Mouse (Mus musculus) Muller cell, postnatal 12 days (primary cell): ENCODE results near the gene Ccr1.
"Not testable (repeated sequence)": the region's sequence is repeated elsewhere in the genome, so short reads cannot be mapped to it uniquely, and the experiment has no call there.

Experiments
- DNase-seq: peaks from one replicate; pipeline ENCODE4 v3.0.0-alpha.2; 2015; ENCODE audit errors: inconsistent ontology term

Gene Ccr1

DNA sequence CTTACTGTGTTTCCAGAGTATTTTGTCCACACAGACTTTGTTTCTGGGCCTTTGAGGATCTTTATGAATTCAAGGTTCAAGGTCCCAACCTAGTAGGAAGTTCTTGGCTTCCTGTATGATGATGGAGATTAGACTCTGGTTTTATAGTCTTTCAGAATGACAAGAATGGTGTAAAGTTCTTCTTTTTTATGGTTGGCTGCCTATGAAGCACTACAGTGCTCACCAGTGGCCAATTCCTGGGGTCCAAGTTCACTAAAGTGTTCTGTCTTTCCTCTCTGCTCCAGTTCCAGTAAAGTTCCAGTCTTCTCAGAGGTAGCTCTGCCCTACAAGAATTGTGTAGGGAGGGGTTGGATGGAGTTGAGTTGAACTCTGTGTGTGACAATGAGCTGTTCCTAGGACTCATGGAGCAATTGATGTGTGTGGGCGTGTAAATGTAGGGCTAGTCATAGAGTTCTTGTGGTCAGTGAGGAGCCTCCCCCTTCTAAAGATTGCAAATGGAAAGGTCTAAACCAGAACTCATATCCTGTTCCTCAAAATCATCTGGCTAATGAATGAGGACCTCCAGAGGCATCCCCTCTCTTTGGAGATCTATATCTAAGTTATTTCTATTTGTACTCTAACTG lies at the start of gene Ccr1:
Gene Ccr1, minus strand, starts transcription at position 403 of the 623 bp plus-strand sequence.
- peak; percentile 29 for DNase-seq

DNA sequence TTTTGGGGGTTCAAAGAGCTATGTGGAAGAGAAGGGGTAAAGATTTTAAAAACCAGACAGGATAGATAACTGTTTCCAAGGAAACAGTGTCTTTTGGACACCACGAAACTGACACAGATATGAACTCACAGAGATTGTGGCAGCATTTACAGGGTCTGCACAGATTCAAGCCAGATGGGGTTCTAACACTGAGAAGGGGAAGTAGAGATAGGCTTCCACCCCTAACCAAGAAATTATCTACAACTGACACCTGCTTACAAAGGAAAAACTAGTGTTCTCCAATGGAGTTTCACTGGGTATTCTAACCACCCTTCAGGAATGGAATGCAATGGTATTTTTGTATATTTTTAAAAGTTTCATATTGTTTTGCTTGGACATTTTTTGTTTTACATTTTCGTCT lies 47.6 kb upstream of the Ccr1 start:
- DNase-seq: no peak

DNA sequence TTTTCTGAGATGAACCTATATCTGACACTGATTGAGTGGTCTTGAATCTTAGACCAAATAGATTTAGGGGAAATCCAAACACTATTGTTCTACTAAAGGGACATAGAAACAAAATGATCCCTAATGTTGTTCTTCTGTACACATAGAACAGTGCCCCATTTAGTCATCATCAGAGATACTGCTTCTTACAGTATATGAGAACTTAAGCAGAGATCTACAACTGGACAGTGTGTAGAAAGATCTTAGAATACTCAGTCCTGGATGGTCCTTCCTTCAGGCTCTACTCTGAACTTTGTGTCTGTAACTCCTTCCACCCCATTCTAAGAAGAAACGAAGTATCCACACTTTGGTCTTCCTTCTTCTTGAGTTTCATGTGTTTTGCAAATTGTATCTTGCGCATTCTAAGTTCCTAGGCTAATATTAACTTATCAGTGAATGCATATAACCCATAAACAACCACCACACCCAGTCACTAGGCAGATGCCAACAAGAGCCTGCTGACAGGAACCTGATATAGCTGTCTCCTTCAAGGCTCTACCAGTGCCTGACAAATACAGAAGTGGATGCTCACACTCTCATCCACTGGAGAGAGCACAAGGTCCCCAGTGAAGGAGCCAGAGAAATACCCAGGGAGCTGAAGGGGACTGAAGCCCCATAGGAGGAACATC lies 46.6 kb upstream of the Ccr1 start:
- DNase-seq: no peak

DNA sequence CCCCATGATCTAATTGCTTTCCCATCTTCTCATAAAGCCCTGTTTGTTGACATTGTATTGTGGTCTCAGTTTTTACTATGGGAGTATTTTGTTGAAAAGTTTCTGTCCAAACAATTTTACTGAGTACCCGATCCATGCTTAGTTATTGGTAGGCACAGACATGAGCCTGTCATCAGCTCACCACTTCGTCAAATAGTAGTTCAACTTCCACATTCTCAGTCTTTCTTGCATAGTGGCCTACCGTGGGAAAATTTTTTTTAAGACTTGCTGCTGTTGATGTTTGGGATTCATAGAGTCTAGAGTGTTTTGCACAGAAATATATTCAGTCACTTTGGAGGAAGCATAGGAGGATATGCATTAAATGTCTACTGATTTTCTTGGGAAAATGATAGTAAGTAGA lies 44.8 kb upstream of the Ccr1 start:
- no peak for DNase-seq

DNA sequence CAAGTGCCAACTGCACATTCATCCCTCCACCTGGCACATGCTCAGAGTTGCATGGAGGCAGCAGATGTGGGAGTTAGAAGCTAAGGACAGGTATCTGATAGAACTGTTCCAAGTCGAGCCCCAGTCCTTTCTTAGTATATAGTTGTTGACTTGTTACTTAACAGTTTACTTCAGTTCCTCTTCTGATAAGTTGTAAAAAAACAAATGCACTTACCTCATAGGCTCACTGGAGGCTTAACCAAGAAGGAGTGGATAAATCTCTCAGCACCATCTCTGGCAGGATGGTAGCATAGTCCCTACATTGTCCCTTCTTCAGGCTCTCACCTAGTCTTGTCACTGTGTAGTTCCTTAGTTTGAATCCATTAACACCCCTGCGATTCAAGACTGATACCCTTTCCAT lies 44.2 kb upstream of the Ccr1 start:
- DNase-seq: no peak

DNA sequence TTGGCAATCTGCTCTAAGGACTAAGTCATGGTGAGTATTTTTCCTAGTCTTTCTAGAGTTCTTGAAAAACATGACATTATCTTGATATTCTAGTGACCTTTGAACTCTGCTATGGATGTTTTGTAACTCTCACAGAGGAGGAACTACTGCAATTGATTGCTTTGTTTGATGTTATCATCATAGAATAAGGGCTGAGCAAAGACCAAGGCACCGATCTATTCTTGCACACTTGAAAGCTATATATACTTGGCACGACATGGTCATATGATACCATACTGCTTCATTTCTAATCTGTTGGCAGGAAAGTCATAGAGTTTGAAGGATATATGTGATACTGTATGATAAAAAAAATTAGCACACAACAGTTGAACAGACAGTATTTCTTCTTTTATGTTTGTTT lies 31.3 kb upstream of the Ccr1 start:
- no peak for DNase-seq

DNA sequence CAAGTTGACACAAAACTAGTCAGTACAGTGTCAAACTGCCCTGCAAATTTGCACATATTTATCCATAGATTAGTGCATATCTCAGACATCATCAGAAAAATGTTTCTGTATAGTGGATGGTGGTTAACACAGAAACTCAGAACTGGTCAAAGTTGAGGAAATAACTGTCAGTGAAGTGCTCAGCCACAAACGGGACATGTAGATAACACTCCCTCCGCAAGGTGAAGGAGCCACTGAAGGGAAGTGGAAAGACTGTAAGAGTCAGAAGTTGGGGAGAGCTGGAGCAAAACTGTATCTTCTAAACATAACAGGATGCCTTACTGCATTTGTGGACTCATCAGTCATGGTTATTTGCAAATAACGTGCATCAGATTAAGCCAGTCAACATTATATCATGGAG lies 29.2 kb upstream of the Ccr1 start:
- DNase-seq: no peak

DNA sequence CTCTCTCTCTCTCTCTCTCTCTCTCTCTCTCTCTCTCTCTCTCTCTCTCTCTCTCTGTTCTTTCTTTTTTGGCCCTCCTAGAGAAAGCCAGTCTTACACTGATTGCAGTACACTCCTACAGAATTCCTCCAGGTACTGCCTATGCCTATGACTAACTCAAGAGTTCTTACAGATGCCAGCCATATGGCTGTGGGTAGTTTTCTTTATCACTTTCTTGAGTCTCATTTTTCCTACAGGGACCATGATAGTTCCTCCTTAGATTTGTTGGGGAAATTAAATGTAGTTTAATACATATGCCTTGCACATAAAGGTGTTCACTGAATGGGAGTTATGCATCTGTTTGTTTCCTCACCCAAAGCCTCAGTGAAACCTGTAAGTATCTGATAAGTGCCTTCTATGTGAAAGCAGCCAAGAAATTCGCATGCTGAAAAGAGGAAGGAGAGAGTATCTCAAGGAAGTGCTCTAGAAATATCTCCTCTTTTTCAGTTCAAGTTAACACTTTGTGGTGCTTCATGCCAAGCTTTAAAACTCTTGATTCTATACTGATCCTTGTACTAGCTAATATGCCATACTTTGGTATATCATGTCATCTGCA lies 22.9 kb upstream of the Ccr1 start:
- no peak for DNase-seq

DNA sequence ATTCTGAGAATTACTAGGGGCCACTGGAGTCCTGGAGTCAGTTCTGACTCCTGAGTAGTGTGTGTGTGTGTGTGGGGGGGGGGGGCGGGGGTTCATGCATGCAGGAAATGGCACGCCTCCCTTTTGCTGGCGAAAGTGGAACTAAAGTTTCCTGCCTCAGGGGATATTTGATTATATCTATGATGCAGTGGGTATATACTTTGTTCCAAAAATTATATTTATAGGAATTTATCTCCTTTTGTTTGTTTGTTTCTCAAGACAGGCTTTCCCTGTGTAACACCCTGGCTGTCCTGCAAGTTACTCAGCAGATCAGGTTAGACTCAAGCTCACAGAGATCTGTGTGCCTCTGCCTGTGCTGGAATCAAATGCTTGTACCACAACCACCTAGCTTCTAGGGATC lies 21.2 kb upstream of the Ccr1 start:
- no peak for DNase-seq

DNA sequence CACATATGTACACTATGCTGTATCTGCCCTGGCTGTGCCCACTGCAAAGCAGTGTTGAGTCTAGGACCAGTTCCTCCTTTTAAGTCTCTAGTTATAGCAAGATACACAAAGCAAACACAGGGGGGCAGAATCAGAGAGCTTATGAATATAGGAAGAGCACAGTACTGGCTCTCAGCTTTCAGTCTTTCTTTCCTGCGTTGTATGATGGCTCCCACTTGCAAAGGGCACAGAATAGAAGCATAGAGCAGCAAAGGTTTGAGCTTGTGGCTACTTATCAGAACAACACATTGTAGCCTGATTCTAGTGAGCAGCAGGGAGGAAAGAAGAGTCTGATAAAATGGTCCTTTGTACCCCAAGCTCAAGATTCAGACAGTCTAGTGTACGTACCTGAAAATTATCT lies 17.7 kb upstream of the Ccr1 start:
- DNase-seq: no peak

DNA sequence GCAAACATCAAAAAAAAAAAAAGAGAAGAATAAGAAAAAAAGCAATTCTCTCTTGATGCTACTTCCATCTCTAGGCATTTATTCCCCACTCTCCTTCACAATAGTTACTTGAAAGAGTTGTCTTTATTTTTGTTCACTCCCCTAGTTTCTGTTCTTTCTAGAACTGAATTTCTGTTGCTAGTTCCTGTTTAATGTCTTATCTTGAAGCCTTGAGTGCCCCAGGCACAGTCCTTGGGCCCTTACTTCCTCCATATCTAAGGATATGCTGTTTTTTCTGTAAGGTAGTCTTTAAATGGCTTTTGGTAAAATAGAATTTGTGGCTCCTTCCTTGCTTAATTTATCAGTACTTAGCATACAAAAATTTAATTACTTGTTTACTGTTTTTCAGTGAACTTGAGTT lies 16.5 kb upstream of the Ccr1 start:
- no peak for DNase-seq

DNA sequence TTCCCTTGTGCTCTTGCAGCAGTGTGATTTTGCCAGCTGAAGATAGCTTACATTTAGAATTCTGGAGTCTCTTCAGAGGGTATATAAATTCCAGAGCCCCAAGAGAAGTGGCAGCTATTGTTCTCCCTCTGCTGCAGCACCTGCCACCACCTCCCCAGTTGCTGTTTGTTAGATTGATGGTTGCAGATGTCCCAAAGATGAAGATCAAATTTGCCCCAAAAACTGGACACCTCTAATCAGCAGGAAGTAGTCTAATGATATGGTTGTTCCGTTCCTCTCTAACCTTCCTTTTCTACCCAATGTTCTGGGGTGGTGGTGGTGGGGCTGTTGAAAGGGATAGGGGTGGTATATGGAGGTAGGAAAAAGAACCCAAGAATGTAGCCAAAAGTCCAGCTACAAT lies 14.2 kb upstream of the Ccr1 start:
- DNase-seq: no peak

DNA sequence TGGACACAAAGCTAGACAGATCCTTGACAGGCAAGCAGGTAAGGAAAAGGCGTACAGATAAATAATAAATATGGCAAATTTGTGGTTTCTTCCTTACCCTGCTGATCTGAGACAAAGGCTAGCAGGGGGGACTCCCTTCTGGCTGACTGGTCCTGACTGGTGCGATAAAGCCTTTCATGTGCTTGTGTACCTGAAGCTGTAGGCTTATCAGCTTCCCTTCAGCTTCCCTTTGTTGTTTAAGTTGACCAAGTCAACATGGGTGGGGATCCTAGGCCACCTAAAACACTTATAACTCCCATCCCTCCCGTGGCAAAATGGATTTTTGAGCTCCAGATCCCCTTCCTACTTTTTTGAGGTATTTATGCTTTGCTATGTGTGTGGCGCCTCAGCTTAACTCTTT lies 13.4 kb upstream of the Ccr1 start:
- no peak for DNase-seq

DNA sequence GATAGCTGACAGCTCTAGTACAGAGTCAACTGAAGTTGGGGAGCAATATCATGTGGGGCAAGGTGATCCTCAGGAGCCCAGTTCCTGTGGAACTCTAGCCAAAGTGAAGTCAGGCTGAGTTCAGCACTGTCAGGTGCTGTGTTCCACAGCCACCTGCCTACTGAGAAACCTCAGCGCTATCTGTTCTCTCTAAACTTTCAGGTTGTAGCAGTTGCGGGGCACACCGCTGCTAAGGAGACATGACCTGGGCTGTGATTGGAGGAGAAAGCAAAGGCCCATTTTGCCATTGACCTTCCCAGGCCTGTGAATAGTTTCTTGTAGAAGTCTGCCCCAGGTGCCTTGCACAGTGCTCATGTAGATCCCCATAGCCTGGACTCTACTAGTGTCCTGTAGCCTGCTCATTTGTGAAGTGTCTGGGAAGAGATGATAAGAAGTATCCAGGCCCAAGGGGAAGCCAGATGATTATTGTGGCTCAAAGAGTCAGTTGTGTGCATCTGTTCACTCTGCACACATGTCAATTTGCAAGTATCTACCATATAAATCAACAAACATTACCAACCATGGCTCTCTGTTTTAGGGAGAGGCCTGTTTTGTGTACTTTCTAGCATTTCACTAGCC lies 12.5 kb upstream of the Ccr1 start:
- not testable (repeated sequence) for DNase-seq

DNA sequence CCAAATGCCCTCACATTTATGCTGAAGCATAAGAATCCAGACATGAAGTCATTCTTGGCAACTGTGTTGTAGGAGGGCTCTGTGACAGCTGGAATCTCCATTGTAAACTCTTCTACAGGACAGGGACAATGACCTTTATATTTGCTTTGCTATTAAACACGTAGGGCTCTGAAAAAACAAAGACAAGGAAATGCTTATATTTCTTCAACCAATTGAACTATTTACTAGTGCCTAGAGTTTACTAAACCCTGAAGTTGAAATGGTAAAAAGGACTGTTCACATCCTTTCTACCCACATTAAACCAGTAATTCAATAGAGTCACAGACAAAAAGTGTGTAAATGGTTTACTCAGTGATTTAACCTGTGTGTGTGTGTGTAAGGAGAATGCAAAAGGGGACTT lies 9.8 kb upstream of the Ccr1 start, which contains the start of gene Ccr1l1:
Gene Ccr1l1, minus strand, starts transcription at position 101 of the 400 bp plus-strand sequence.
- no peak for DNase-seq

DNA sequence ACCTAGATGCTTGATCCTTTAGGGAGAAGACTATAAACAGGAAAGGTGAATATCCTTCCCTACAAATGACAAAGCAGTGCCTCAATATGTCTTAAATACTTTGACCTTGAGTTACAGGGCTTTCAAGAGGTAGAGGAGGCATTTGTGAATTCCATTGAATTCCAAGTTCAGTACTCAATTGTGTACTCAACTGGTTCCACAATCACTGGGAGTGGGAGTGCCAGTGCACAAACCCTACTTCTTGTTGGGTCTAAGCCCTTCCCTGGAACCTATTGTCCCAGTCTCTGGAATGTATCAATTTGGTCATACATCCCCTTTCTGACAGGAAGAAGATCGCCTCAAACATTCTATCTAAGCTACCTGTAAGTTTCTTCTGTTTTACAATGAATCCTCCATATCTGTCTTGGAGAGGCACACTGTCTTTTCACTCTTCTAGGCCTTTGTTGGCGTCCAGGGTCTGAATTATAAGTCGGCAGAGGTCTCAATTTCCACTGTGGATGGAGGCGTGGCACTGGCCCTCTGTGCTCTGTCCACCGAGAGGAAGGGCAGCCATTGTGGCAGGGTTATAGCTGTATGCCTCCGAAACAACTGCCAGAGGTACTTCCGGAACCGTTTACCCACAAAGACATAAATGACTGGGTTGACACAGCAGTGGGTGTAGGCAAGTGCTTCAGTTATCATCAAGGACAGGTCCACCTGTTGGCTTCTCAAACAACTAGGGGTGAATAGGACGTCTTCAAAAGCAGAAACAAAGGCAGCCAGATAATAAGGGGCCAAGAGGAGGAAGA lies 8.6 kb upstream of the Ccr1 start:
- DNase-seq: no peak

DNA sequence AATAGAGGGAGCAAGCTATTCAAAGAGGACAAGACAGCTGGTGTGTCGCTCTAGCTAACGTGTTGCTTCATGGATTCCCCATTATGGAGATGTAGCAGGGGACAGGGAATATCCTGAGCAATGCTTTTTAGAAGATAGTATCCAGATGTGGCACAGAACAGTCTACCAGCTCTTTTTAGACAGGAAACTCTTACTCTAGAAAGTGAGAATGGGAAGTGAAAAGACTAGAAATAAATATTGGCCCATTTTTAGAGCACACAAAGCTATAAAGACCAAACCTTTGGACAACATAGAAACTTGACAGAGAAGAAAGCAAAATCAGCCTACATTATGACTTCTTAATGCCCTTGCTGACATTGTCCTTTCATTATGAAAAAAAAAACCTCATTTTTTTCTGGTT lies 7.1 kb upstream of the Ccr1 start:
- DNase-seq: no peak

DNA sequence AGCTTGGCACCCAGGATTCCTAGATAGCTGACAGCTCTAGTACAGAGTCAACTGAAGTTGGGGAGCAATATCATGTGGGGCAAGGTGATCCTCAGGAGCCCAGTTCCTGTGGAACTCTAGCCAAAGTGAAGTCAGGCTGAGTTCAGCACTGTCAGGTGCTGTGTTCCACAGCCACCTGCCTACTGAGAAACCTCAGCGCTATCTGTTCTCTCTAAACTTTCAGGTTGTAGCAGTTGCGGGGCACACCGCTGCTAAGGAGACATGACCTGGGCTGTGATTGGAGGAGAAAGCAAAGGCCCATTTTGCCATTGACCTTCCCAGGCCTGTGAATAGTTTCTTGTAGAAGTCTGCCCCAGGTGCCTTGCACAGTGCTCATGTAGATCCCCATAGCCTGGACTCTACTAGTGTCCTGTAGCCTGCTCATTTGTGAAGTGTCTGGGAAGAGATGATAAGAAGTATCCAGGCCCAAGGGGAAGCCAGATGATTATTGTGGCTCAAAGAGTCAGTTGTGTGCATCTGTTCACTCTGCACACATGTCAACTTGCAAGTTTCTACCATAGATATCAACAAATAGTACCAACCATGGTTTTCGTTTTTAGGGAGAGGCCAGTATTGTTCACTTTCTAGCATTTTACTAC lies 1.5 kb downstream of the Ccr1 start:
- DNase-seq: not testable (repeated sequence)

DNA sequence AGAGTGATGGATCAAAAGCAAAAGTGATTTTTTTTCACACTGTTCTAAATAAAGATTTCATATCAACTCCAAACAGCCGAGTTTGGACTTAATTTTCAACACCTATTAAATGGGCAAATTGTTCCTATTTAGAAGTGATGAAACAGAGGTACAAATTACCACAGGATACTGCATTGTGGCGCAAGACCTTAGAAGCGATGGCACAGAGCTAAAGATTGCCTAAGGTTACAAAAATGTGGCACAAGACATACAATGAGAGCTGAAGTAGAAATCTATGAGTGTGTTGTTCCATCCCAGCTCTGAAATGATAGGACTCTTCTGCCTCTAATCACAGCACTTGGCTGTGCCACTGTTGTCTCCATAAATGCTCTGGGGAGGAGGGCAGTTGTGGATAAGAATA lies 3.7 kb downstream of the Ccr1 start:
- no peak for DNase-seq

DNA sequence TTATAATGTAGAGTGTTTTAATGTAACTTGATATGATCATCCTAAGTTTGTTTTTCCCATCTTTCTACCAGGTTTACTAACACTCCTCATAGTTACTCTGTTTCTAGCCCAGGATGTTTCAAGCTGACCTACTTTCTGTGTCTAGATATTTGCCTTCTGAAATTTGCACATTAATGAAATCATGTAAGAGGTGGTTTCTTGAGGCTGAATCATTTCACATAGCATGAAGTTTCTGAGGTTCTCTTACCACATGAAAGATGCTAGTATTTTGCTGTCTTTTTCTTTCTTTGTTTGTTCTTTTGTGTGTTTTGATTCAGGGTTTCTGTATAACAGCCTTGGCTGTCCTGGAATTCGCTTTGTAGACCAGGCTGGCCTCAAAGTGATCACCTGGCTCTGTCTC lies 8.3 kb downstream of the Ccr1 start:
- peak; percentile 22 for DNase-seq

DNA sequence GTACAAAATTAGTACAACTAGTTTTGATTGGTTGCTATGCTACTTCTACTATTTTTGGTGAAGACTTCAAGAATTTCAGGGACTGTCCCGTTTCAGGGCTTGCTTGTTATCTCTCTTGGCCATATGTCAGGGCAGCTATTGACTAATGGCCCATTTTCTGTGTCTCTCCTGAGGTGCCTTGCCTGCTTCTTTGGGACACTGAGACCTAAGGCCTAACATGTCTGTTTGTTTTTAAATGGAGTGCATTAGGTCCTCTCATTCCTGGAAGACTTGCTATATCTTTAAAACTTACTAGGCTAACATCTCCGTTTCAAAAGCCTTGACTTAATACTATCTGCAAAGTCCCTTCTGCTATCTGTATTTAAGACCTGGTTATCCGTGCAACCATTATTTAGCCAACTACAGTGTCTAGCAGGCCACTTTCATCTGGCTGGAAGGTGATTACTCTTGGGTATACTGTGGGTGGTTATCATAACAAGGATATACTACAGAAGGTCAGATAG lies 10.5 kb downstream of the Ccr1 start:
- DNase-seq: no peak
